Mouse (Mus musculus): ENCODE data around the gene Rsph9. TPM values are rescaled to one million over a fixed set of nuclear protein-coding genes. Genes with fewer than 3 reads are reported as not detected.

Gene Rsph9
- total and polyA plus RNA-seq, 3 experiments: not detected

- Histone ChIP-seq H3K36me3 (replicated peaks) (peaks cover 87% of the 10 kb centered on the region), H3K27me3 (ENCODE audit: insufficient read depth, low read length) (no peaks in the 10 kb centered on the region), H3K4me1 (ENCODE audit: insufficient read depth, low read depth, low read length) (peaks cover 21% of the 10 kb centered on the region), H3K4me3 (ENCODE audit: low read depth, low read length) (no peak overlapping the region), H3K9me3 (replicated peaks) (no peaks in the 10 kb centered on the region)
- DNase-seq (ENCODE audit: low spot score) (no peak), ATAC-seq (ENCODE audit: extremely low read depth, insufficient number of reproducible peaks, low FRiP score, poor library complexity, severe bottlenecking) (no peak)
- TF ChIP-seq CTCF (IDR thresholded peaks at IDR 0.05; ENCODE audit: low read depth, low read length): no peak
- no peak for TF ChIP-seq TAL1 (conservative IDR thresholded peaks at IDR 0.05; ENCODE audit: low read depth, low read length)
- no peak for TF ChIP-seq GATA2 (IDR thresholded peaks at IDR 0.05; ENCODE audit: borderline replicate concordance, low read depth, low read length)
- TF ChIP-seq POLR2AphosphoS5 (IDR thresholded peaks at IDR 0.05; ENCODE audit: insufficient replicate concordance, low read depth, low read length): no peak
- no peak for TF ChIP-seq GATA1 (IDR thresholded peaks at IDR 0.05; ENCODE audit: borderline replicate concordance, low read length)
Measured at GRCm38 (mm10) chr17:46117623-46118422, 26.2 kb downstream of the Rsph9 start.

DNA sequence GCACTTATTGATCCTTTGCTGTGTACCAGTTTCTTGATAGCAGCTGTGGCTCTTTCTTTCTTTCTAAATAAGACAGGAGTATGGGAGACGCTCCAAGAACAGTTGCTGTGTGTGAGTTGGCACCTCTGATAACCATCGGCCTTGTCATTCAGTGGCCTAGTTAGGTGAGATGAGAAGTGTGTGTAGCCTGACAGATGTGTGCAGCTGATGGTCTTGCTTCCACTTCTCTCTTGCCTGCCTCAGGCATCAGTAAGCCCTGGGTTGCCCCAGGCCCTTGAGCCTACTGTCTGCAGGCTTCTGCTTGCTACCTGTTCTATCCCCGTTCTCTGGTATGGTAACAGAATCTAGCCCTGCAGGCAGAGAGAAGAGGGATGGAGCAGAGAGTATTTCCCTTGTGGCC is 27.1 kb downstream of the Rsph9 start:
- TF ChIP-seq CTCF (IDR thresholded peaks at IDR 0.05; ENCODE audit: low read depth, low read length): no peak
- no peak for TF ChIP-seq TAL1 (conservative IDR thresholded peaks at IDR 0.05; ENCODE audit: low read depth, low read length)
- TF ChIP-seq GATA2 (IDR thresholded peaks at IDR 0.05; ENCODE audit: borderline replicate concordance, low read depth, low read length): no peak
- no peak for TF ChIP-seq POLR2AphosphoS5 (IDR thresholded peaks at IDR 0.05; ENCODE audit: insufficient replicate concordance, low read depth, low read length)
- no peak for TF ChIP-seq GATA1 (IDR thresholded peaks at IDR 0.05; ENCODE audit: borderline replicate concordance, low read length)
- Histone ChIP-seq H3K4me1 (ENCODE audit: insufficient read depth, low read depth, low read length) (peaks cover 28% of the 10 kb centered on the region), H3K4me3 (ENCODE audit: low read depth, low read length) (no peak overlapping the region), H3K36me3 (replicated peaks) (peaks cover 84% of the 10 kb centered on the region), H3K27me3 (ENCODE audit: insufficient read depth, low read length) (no peaks in the 10 kb centered on the region), H3K9me3 (replicated peaks) (no peaks in the 10 kb centered on the region)
- ATAC-seq (ENCODE audit: extremely low read depth, insufficient number of reproducible peaks, low FRiP score, poor library complexity, severe bottlenecking) (no peak), DNase-seq (ENCODE audit: low spot score) (no peak)

GRCm38 (mm10) chr17:46116138-46116537 is 27.9 kb downstream of the Rsph9 start:
- H3K27me3 ChIP-seq (ENCODE audit: insufficient read depth, low read length): no peaks in the 10 kb centered on the region
- no peak for DNase-seq (ENCODE audit: low spot score)
- no peak for TF ChIP-seq CTCF (IDR thresholded peaks at IDR 0.05; ENCODE audit: low read depth, low read length)
- no peak for TF ChIP-seq GATA1 (IDR thresholded peaks at IDR 0.05; ENCODE audit: borderline replicate concordance, low read length)
- no peak for TF ChIP-seq POLR2AphosphoS5 (IDR thresholded peaks at IDR 0.05; ENCODE audit: insufficient replicate concordance, low read depth, low read length)
- no peak for TF ChIP-seq GATA2 (IDR thresholded peaks at IDR 0.05; ENCODE audit: borderline replicate concordance, low read depth, low read length)
- no peak for TF ChIP-seq TAL1 (conservative IDR thresholded peaks at IDR 0.05; ENCODE audit: low read depth, low read length)
- ATAC-seq (ENCODE audit: extremely low read depth, insufficient number of reproducible peaks, low FRiP score, poor library complexity, severe bottlenecking): no peak
- H3K4me3 ChIP-seq (ENCODE audit: low read depth, low read length): no peak overlapping the region
- peaks cover 30% of the 10 kb centered on the region for H3K4me1 ChIP-seq (ENCODE audit: insufficient read depth, low read depth, low read length)
- H3K36me3 ChIP-seq (replicated peaks): peaks cover 82% of the 10 kb centered on the region
- no peaks in the 10 kb centered on the region for H3K9me3 ChIP-seq (replicated peaks)

- Histone ChIP-seq H3K4me3 (ENCODE audit: low read depth, low read length) (no peak overlapping the region), H3K9me3 (replicated peaks) (no peaks in the 10 kb centered on the region), H3K4me1 (ENCODE audit: insufficient read depth, low read depth, low read length) (peaks cover 30% of the 10 kb centered on the region), H3K27me3 (ENCODE audit: insufficient read depth, low read length) (no peaks in the 10 kb centered on the region), H3K36me3 (replicated peaks) (peaks cover 81% of the 10 kb centered on the region)
- ATAC-seq (ENCODE audit: extremely low read depth, insufficient number of reproducible peaks, low FRiP score, poor library complexity, severe bottlenecking): no peak
- TF ChIP-seq POLR2AphosphoS5 (IDR thresholded peaks at IDR 0.05; ENCODE audit: insufficient replicate concordance, low read depth, low read length): no peak
- no peak for TF ChIP-seq CTCF (IDR thresholded peaks at IDR 0.05; ENCODE audit: low read depth, low read length)
- TF ChIP-seq GATA2 (IDR thresholded peaks at IDR 0.05; ENCODE audit: borderline replicate concordance, low read depth, low read length): no peak
- no peak for TF ChIP-seq GATA1 (IDR thresholded peaks at IDR 0.05; ENCODE audit: borderline replicate concordance, low read length)
- no peak for TF ChIP-seq TAL1 (conservative IDR thresholded peaks at IDR 0.05; ENCODE audit: low read depth, low read length)
- DNase-seq (ENCODE audit: low spot score): no peak
Measured at GRCm38 (mm10) chr17:46115489-46115888, 28.5 kb downstream of the Rsph9 start.

DNA sequence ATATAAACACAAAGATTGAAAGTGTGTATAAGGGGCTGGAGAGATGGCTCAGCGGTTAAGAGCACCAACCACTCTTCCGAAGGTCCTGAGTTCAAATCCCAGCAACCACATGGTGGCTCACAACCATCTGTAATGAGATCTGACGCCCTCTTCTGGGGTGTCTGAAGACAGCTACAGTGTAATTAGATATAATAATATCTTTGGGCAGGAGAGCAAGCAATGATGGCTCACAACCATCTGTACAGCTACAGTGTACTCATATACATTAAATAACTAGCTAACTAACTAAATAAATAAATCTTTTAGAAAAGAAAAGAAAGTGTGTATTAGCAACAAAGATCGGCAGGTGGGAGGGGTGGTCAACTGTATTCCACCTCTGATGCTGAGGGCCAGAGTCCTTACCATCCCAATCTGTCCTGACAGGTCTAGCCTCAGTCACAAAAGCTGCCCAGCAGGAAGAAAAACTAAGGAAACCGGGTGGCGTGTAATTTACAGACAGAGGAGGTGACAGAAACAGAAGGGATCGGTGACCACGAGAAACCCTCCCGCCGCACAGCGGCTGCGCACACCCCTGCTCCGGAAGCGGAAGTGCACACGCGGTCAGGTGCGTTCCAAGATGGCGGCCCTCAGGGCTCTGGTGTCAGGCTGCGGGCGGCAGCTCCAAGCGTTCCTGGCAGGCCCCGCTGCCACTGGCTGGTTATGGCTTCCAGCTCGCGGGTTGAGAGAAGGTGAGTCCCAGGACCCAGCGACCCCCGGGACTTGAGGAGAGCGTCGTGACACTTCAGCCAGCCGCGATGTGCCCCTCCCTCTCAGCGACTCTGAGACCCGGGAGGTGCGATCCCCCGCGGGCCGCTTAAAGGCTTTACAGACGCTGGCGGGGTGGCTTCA is 33.4 kb downstream of the Rsph9 start, which contains the start of gene Mrps18a:
Gene Mrps18a, plus strand, starts transcription at position 585 of the 888 bp plus-strand sequence.
- DNase-seq (ENCODE audit: low spot score) (peak; percentile 79), ATAC-seq (ENCODE audit: extremely low read depth, insufficient number of reproducible peaks, low FRiP score, poor library complexity, severe bottlenecking) (peak; percentile 89)
- Histone ChIP-seq H3K27me3 (ENCODE audit: insufficient read depth, low read length) (peaks cover 23% of the 10 kb centered on the region), H3K36me3 (replicated peaks) (peaks cover 33% of the 10 kb centered on the region), H3K9me3 (replicated peaks) (no peaks in the 10 kb centered on the region), H3K4me3 (ENCODE audit: low read depth, low read length) (peak within 1 kb of the TSS; percentile 90), H3K4me1 (ENCODE audit: insufficient read depth, low read depth, low read length) (peaks cover 34% of the 10 kb centered on the region)
- TF ChIP-seq TAL1 (conservative IDR thresholded peaks at IDR 0.05; ENCODE audit: low read depth, low read length) (no peak), GATA2 (IDR thresholded peaks at IDR 0.05; ENCODE audit: borderline replicate concordance, low read depth, low read length) (no peak), POLR2AphosphoS5 (IDR thresholded peaks at IDR 0.05; ENCODE audit: insufficient replicate concordance, low read depth, low read length) (no peak), CTCF (IDR thresholded peaks at IDR 0.05; ENCODE audit: low read depth, low read length) (no peak), GATA1 (IDR thresholded peaks at IDR 0.05; ENCODE audit: borderline replicate concordance, low read length) (no peak)

DNA sequence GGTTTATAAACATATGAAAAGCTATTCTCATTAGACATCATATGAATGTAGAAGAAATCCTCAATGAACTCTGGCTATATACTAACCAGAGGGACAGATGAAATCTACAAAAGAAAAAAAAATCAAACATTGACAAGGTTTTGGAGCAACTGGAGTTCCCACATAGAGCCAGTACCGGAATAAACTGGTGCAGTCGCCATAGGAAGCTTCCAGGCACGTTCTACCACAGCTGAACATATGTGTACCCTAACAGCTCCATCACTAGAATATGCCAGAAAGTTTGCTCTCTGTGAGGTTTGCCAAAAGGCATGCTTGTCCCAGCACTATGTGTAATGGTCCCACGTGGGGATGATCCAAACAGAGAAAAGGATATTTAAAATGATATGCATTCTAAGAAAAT is 35.7 kb downstream of the Rsph9 start:
- TF ChIP-seq TAL1 (conservative IDR thresholded peaks at IDR 0.05; ENCODE audit: low read depth, low read length) (no peak), POLR2AphosphoS5 (IDR thresholded peaks at IDR 0.05; ENCODE audit: insufficient replicate concordance, low read depth, low read length) (no peak), GATA2 (IDR thresholded peaks at IDR 0.05; ENCODE audit: borderline replicate concordance, low read depth, low read length) (no peak), GATA1 (IDR thresholded peaks at IDR 0.05; ENCODE audit: borderline replicate concordance, low read length) (no peak), CTCF (IDR thresholded peaks at IDR 0.05; ENCODE audit: low read depth, low read length) (no peak)
- H3K4me1 ChIP-seq (ENCODE audit: insufficient read depth, low read depth, low read length): peaks cover 18% of the 10 kb centered on the region
- no peaks in the 10 kb centered on the region for H3K9me3 ChIP-seq (replicated peaks)
- H3K4me3 ChIP-seq (ENCODE audit: low read depth, low read length): no peak overlapping the region
- ATAC-seq (ENCODE audit: extremely low read depth, insufficient number of reproducible peaks, low FRiP score, poor library complexity, severe bottlenecking) (no peak), DNase-seq (ENCODE audit: low spot score) (no peak)
- peaks cover 37% of the 10 kb centered on the region for H3K27me3 ChIP-seq (ENCODE audit: insufficient read depth, low read length)
- H3K36me3 ChIP-seq (replicated peaks): peaks cover 9% of the 10 kb centered on the region

Measured in G1E (cell line).